23 mouse cellular contexts compared by ENCODE assay signal in the genomic region with DNA sequence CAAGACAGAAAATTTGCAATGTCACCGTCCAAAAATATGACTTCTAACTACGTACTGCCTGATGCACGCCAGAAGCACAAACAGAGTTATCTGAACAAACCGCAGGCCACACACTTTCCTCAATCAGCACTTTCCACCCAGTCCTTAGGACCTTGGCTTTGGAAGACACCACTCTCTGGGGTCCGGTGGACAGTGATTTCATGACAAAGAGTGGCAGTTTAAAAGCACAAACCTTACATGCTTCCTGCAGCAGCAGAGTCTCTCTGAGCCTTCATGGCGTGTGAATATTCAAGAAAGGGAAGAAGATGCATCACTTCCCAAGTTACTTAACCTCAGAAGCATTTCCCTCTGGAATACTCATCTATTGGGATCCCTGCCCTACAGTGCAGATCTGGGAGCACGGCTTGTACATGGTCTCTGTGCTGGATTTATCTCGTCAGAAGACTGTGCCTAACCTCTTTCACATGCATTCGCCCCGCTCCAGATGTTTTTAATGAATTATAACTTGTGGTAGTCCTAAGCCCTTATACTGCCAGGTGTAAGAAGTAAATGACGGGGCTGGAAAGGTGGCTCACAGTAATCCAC. TPM values are rescaled to one million over a fixed set of nuclear protein-coding genes. Genes with fewer than 3 reads are reported as not detected.
DNase-seq lines count a peak whose midpoint lies in the region; ATAC-seq and TF ChIP-seq lines count a peak whose summit lies in the region.
"Had no signal": no experiment of that assay in that cellular context is flagged by ENCODE, and none has a peak within 500 bp of the region (broad histone marks: within the 10 kb centered on the region; RNA-seq: fewer than 3 reads in every experiment).

No protein-coding gene starts in this region.

- no peak overlapping the region for H3K9ac ChIP-seq in intestine, embryonic 14.5 days (ENCODE audit: low read length)
- no peak overlapping the region for H3K9ac ChIP-seq in intestine, embryonic 15.5 days
- H3K9ac ChIP-seq: embryonic facial prominence, embryonic 15.5 days; hindbrain, embryonic 15.5 days; limb, embryonic 15.5 days; neural tube, embryonic 12.5 days had no signal

- no peak overlapping the region for H3K4me2 ChIP-seq in intestine, embryonic 14.5 days (ENCODE audit: low read length)
- H3K4me2 ChIP-seq in intestine, embryonic 15.5 days (replicated peaks): no peak overlapping the region
- H3K4me2 ChIP-seq: embryonic facial prominence, embryonic 15.5 days; hindbrain, embryonic 15.5 days; limb, embryonic 15.5 days; neural tube, embryonic 12.5 days had no signal

- intact Hi-C loops in gastrocnemius, adult 2 months (cut with DNase I): no loop called here

- WGBS in intestine, embryonic 14.5 days: 76% methylated on average over 11 of the region's 11 CpGs
- WGBS in intestine, embryonic 15.5 days: 79% methylated on average over 11 of the region's 11 CpGs

- no peak for ATAC-seq in intestine, embryonic 14.5 days (replicated peaks; ENCODE audit: low FRiP score, low TSS enrichment, low read depth)
- ATAC-seq in intestine, embryonic 15.5 days: no peak
- peak; percentile 98 for ATAC-seq in common myeloid progenitor, adult 5-6 weeks (replicated peaks; ENCODE audit: low read depth, poor library complexity, severe bottlenecking)
- ATAC-seq in megakaryocyte progenitor cell, adult 5-6 weeks (replicated peaks; ENCODE audit: poor library complexity): peak; percentile 86
- ATAC-seq: forebrain, embryonic 16.5 days; intestine, embryonic 16.5 days had no signal

- DNase-seq in gastrocnemius, adult 2 months: no peak
- no peak for DNase-seq in gastrocnemius, postnatal 10 days
- DNase-seq in intestine, embryonic 14.5 days (ENCODE audit: low spot score): peak; percentile 42
- no peak for DNase-seq in left cerebral cortex, adult 8-10 months (ENCODE audit: low spot score in 2 of 2)
- DNase-seq in left cerebral cortex, adult 9 months (ENCODE audit: low spot score in 2 of 2): no peak
- DNase-seq: adrenal gland, postnatal 10 days; cerebellum, adult 9-10 months; kidney, postnatal 25 days; left cerebral cortex, postnatal 4 days; lung, postnatal 10 days; midbrain, embryonic 14.5 days; retina, postnatal 1 day; thymus, postnatal 25 days had no signal

- no peaks in the 10 kb centered on the region for H3K27me3 ChIP-seq in intestine, embryonic 14.5 days (replicated peaks; ENCODE audit: control insufficient read depth, insufficient read depth, low read length)
- H3K27me3 ChIP-seq in intestine, embryonic 15.5 days (replicated peaks): no peaks in the 10 kb centered on the region
- H3K27me3 ChIP-seq: embryonic facial prominence, embryonic 15.5 days; hindbrain, embryonic 15.5 days; limb, embryonic 15.5 days; megakaryocyte, embryonic 14.5 days; neural tube, embryonic 12.5 days had no signal

- no peaks in the 10 kb centered on the region for H3K4me1 ChIP-seq in intestine, embryonic 14.5 days (replicated peaks; ENCODE audit: control insufficient read depth, insufficient read depth, low read length)
- no peaks in the 10 kb centered on the region; the same call in 1 of the 2 replicates for H3K4me1 ChIP-seq in intestine, embryonic 15.5 days (replicated peaks)
- H3K4me1 ChIP-seq: embryonic facial prominence, embryonic 15.5 days; hindbrain, embryonic 15.5 days; megakaryocyte, embryonic 14.5 days; neural tube, embryonic 12.5 days had no signal

- H3K9me3 ChIP-seq in intestine, embryonic 14.5 days (ENCODE audit: control insufficient read depth, low read length): no peaks in the 10 kb centered on the region
- H3K9me3 ChIP-seq in intestine, embryonic 15.5 days: no peaks in the 10 kb centered on the region
- H3K9me3 ChIP-seq: embryonic facial prominence, embryonic 15.5 days; hindbrain, embryonic 15.5 days; limb, embryonic 15.5 days; megakaryocyte, embryonic 14.5 days; neural tube, embryonic 12.5 days had no signal

- TF ChIP-seq CTCF in gastrocnemius, adult 2 months (IDR thresholded peaks at IDR 0.05): no peak

- H3K36me3 ChIP-seq in intestine, embryonic 14.5 days (ENCODE audit: control insufficient read depth, insufficient read depth, low read length): no peaks in the 10 kb centered on the region
- no peaks in the 10 kb centered on the region for H3K36me3 ChIP-seq in intestine, embryonic 15.5 days
- H3K36me3 ChIP-seq: embryonic facial prominence, embryonic 15.5 days; hindbrain, embryonic 15.5 days; limb, embryonic 15.5 days; neural tube, embryonic 12.5 days had no signal

- peak overlapping the region; percentile 69 for H3K27ac ChIP-seq in gastrocnemius, adult 2 months
- H3K27ac ChIP-seq in intestine, embryonic 14.5 days (ENCODE audit: low read depth): no peak overlapping the region
- no peak overlapping the region for H3K27ac ChIP-seq in intestine, embryonic 15.5 days
- H3K27ac ChIP-seq: embryonic facial prominence, embryonic 15.5 days; hindbrain, embryonic 15.5 days; limb, embryonic 15.5 days; neural tube, embryonic 12.5 days had no signal

- H3K4me3 ChIP-seq in gastrocnemius, adult 2 months: peak overlapping the region; percentile 52
- H3K4me3 ChIP-seq in intestine, embryonic 14.5 days (ENCODE audit: low read depth, low read length): no peak overlapping the region
- no peak overlapping the region for H3K4me3 ChIP-seq in intestine, embryonic 15.5 days (replicated peaks)
- H3K4me3 ChIP-seq: embryonic facial prominence, embryonic 15.5 days; hindbrain, embryonic 15.5 days; limb, embryonic 15.5 days; megakaryocyte, embryonic 14.5 days; neural tube, embryonic 12.5 days had no signal

RNA-seq across cellular contexts. Expression of gene Stard13, which starts 49.9 kb away (rescaled TPM):
- 1 to 10 TPM; 6.7 to 7.4 TPM for total RNA-seq in gastrocnemius, adult 2 months (2021)
- 10 to 100 TPM; 19.1 to 26.0 TPM for total RNA-seq in gastrocnemius, postnatal 10 days (2021)
- 13.0 and 15.3 TPM in 2 replicates for polyA plus RNA-seq in intestine, embryonic 14.5 days (2014; fragmentation: Nextera tagmentation; extraction: Ambion mirVana)
- polyA plus RNA-seq in intestine, embryonic 15.5 days (2015; fragmentation: Nextera tagmentation; extraction: Ambion mirVana): 12.6 and 13.7 TPM in 2 replicates
- total RNA-seq in common myeloid progenitor, adult 5-6 weeks (2017): 0.69 TPM in 1 of 2 replicates, not detected in the other
- total RNA-seq in megakaryocyte progenitor cell, adult 5-6 weeks (2015): not detected in 2 replicates
- not detected in 2 replicates for total RNA-seq in megakaryocyte progenitor cell, adult 5-6 weeks (2017)
- 10 to 100 TPM; 13.0 to 17.2 (median 14.3) TPM for total RNA-seq in left cerebral cortex, adult 8-10 months (2022)

Comparison
In these comparisons a context has a peak if more than half of its experiments do, and no peak if none do; other contexts are left out.
1. ATAC-seq: peak in common myeloid progenitor, adult 5-6 weeks (single experiment) and megakaryocyte progenitor cell, adult 5-6 weeks (single experiment); none in intestine, embryonic 14.5 days (single experiment) and intestine, embryonic 15.5 days (single experiment).